ENCODE assay signal across 8 mouse cellular contexts in genomic region chr19:23274054-23274724, GRCm38 (mm10). TPM values are rescaled to one million over a fixed set of nuclear protein-coding genes. Genes with fewer than 3 reads are reported as not detected.
A peak's percentile ranks its signal among the peaks of the same experiment; 100 is the strongest.
DNase-seq lines count a peak whose midpoint lies in the region; ATAC-seq and TF ChIP-seq lines count a peak whose summit lies in the region.

No protein-coding gene starts in this region.

- no peak for TF ChIP-seq POLR2A in small intestine, adult 2 months (IDR thresholded peaks at IDR 0.05; ENCODE audit: low read depth, low read length)

- peak overlapping the region; percentile 93; the same call in 1 of the 2 replicates for H3K9ac ChIP-seq in lung, embryonic 14.5 days
- H3K9ac ChIP-seq in limb, embryonic 12.5 days (replicated peaks): peak overlapping the region; percentile 91

- peak; percentile 5 for DNase-seq in lung, embryonic 14.5 days
- no peak for DNase-seq in lung, postnatal 36 days
- DNase-seq in adrenal gland, adult 2 months: no peak
- no peak for DNase-seq in adrenal gland, adult (ENCODE audit: inconsistent age in 2 of 2, low spot score in 1 of 2)

- H3K9me3 ChIP-seq in lung, embryonic 14.5 days (ENCODE audit: low read depth, low read length): no peaks in the 10 kb centered on the region
- no peaks in the 10 kb centered on the region for H3K9me3 ChIP-seq in limb, embryonic 12.5 days

- ATAC-seq in lung, embryonic 14.5 days (ENCODE audit: insufficient read depth): peak; percentile 32
- ATAC-seq in erythroblast, adult 5-6 weeks (replicated peaks; ENCODE audit: low FRiP score, poor library complexity, severe bottlenecking): 0 out of 2 replicates have a peak, but pooled peaks have one; percentile 35
- peak; percentile 45; the same call in 1 of the 2 replicates for ATAC-seq in limb, embryonic 12.5 days (ENCODE audit: insufficient number of reproducible peaks, insufficient read depth, low FRiP score, low TSS enrichment, low read depth)
- no peak for ATAC-seq in frontal cortex, adult (ENCODE audit: low TSS enrichment)

- H3K36me3 ChIP-seq in lung, embryonic 14.5 days (ENCODE audit: insufficient read depth): no peaks in the 10 kb centered on the region
- H3K36me3 ChIP-seq in limb, embryonic 12.5 days: 0 out of 2 replicates have a peak, but pooled peaks cover 5% of the 10 kb centered on the region
- no peaks in the 10 kb centered on the region for H3K36me3 ChIP-seq in small intestine, adult 2 months (ENCODE audit: control insufficient read depth, insufficient read depth, low read length)

- H3K27ac ChIP-seq in lung, embryonic 14.5 days (ENCODE audit: low read depth): no peak overlapping the region
- peak overlapping the region; percentile 84 for H3K27ac ChIP-seq in limb, embryonic 12.5 days
- no peak overlapping the region for H3K27ac ChIP-seq in small intestine, adult 2 months (ENCODE audit: insufficient read depth, low read depth, low read length)

- H3K4me2 ChIP-seq in lung, embryonic 14.5 days: peak overlapping the region; percentile 73
- H3K4me2 ChIP-seq in limb, embryonic 12.5 days: peak overlapping the region; percentile 62

- WGBS in lung, embryonic 14.5 days: 40% methylated on average over 4 of the region's 4 CpGs
- 54% methylated on average over 4 of the region's 4 CpGs for WGBS in limb, embryonic 12.5 days
- 50% methylated on average over 4 of the region's 4 CpGs for WGBS in small intestine, adult 2 months

- no peaks in the 10 kb centered on the region for H3K27me3 ChIP-seq in lung, embryonic 14.5 days (ENCODE audit: insufficient read depth, low read length)
- H3K27me3 ChIP-seq in limb, embryonic 12.5 days: no peaks in the 10 kb centered on the region
- no peaks in the 10 kb centered on the region for H3K27me3 ChIP-seq in small intestine, adult 2 months (ENCODE audit: control insufficient read depth, insufficient read depth, low read length)

- peaks cover 4% of the 10 kb centered on the region; the same call in 1 of the 2 replicates for H3K4me1 ChIP-seq in lung, embryonic 14.5 days (ENCODE audit: insufficient read depth)
- H3K4me1 ChIP-seq in limb, embryonic 12.5 days (replicated peaks): peaks cover 9% of the 10 kb centered on the region
- H3K4me1 ChIP-seq in small intestine, adult 2 months (ENCODE audit: control insufficient read depth, insufficient read depth, insufficient read length, low read length): no peaks in the 10 kb centered on the region; the same call in none of the 2 replicates

- TF ChIP-seq CTCF in lung, embryonic 14.5 days (IDR thresholded peaks at IDR 0.05; ENCODE audit: low read depth): no peak
- TF ChIP-seq CTCF in small intestine, adult 2 months (IDR thresholded peaks at IDR 0.05; ENCODE audit: extremely low read depth, insufficient read length, insufficient replicate concordance, low read depth, low read length): no peak

- peak overlapping the region; percentile 86 for H3K4me3 ChIP-seq in lung, embryonic 14.5 days (ENCODE audit: low read depth, low read length)
- peak overlapping the region; percentile 82 for H3K4me3 ChIP-seq in limb, embryonic 12.5 days (replicated peaks)
- peak overlapping the region; percentile 77 for H3K4me3 ChIP-seq in small intestine, adult 2 months (ENCODE audit: low read depth, low read length)

RNA-seq across cellular contexts. Expression of gene Smc5, which starts 0.5 kb away (rescaled TPM):
- polyA plus RNA-seq in lung, embryonic 14.5 days (2014; fragmentation: Nextera tagmentation; extraction: Ambion mirVana): 38.9 and 41.0 TPM in 2 replicates
- 16.5 and 32.3 TPM in 2 replicates for total RNA-seq in erythroblast, adult 5-6 weeks (2015; ENCODE audit: low replicate concordance)
- 27.9 and 52.0 TPM in 2 replicates for total RNA-seq in erythroblast, adult 5-6 weeks (2017; ENCODE audit: low replicate concordance)
- 53.3 and 54.8 TPM in 2 replicates for polyA plus RNA-seq in limb, embryonic 12.5 days (2016; fragmentation: Nextera tagmentation; extraction: Ambion mirVana)
- 0.55 and 0.68 TPM in 2 replicates for polyA plus RNA-seq in small intestine, adult 2 months (2012; rRNA removed)
- total RNA-seq in adrenal gland, adult 2 months (2021): 10 to 100 TPM; 20.9 to 21.5 TPM
- 1.6 and 1.8 TPM in 2 replicates for polyA plus RNA-seq in adrenal gland, adult 2 months (2012; rRNA removed)

Comparison
In these comparisons a context has a peak if more than half of its experiments do, and no peak if none do; other contexts are left out.
1. RNA of gene Smc5, which starts 0.5 kb away (polyA plus RNA-seq): 53.3 to 54.8 TPM in limb, embryonic 12.5 days and 38.9 to 41.0 TPM in lung, embryonic 14.5 days; 1.6 to 1.8 TPM in adrenal gland, adult 2 months and 0.55 to 0.68 TPM in small intestine, adult 2 months; every median in the first group is over 10 times any median in the second.
2. Peak in every context shown above with its lines, with median percentiles within 50 percentile points of each other: H3K4me3 ChIP-seq.